Mouse (Mus musculus) E14TG2a.4 (cell line): ENCODE results near the gene Rad54l2.

Source experiments
- CTCF ChIP-seq: conservative IDR thresholded peaks from 2 replicates; pipeline ENCODE4 v1.5.1; 2014; ENCODE audit warnings: low read length
- NANOG ChIP-seq: IDR thresholded peaks from 2 replicates; pipeline ENCODE4 v1.6.1; 2014; ENCODE audit warnings: borderline replicate concordance, low read length, mixed read lengths

DNA sequence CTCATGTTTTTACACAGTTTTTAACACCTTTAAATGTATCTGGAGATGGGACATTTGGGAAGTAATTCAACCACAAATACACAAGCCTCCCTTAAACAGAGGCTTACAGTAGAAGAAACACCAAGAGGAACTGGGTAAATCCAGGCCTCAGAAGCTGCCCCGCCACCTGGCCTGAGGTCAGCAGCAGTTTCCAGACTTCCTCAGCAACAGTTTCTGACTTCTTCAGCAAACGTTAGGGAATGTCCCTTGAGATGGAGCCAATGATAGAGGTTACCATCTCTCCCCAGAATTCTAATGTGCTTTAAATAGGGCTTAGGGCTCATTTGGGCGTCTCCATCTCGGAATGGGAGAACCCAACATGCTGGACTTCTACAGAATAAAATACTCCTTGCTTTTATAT is 10.7 kb downstream of the Rad54l2 start:
- no peak for TF ChIP-seq CTCF
- TF ChIP-seq NANOG = no peak
